Mouse (Mus musculus) heart, embryonic 14.5 days (tissue): ENCODE measurements around the gene Dcaf6. TPM values are rescaled to one million over a fixed set of nuclear protein-coding genes. Genes with fewer than 3 reads are reported as not detected.

Source experiments
- ATAC-seq: fragments of 200-750 bp; cut with Nextera tagmentation; 2 replicates; pipeline ENCODE4 v1.8.0; 2017; ENCODE audit warnings: low read depth, moderate TSS enrichment; ENCODE audit not compliant: insufficient number of reproducible peaks, insufficient read depth, low FRiP score
- H3K27ac ChIP-seq, 2 experiments: fragments of 200-500 bp in 1 of 2; fragments of 300-500 bp in 1 of 2; sonication (generic) in 1 of 2; replicated peaks in 1 of 2; 2 replicates each; pipeline ENCODE4 v1.5.1; 2012 to 2014; ENCODE audit warnings: low read depth in 2 of 2, low read length in 2 of 2, control low read depth in 1 of 2, mild to moderate bottlenecking in 1 of 2, mixed read lengths in 1 of 2; ENCODE audit not compliant: control insufficient read depth in 1 of 2, insufficient read depth in 1 of 2
- H3K27me3 ChIP-seq: fragments of 300-500 bp; sonication (generic); 2 replicates; pipeline ENCODE4 v1.6.1; 2014; ENCODE audit warnings: mild to moderate bottlenecking, low read length, control low read depth; ENCODE audit not compliant: control insufficient read depth, insufficient read depth
- H3K36me3 ChIP-seq: fragments of 300-500 bp; sonication (generic); 2 replicates; pipeline ENCODE4 v1.6.1; 2014; ENCODE audit warnings: mild to moderate bottlenecking, control low read depth, low read length, mixed read lengths; ENCODE audit not compliant: control insufficient read depth, insufficient read depth
- H3K4me1 ChIP-seq, 2 experiments: fragments of 200-500 bp in 1 of 2; fragments of 300-500 bp in 1 of 2; sonication (generic) in 1 of 2; 2 replicates each; pipeline ENCODE4 v1.6.1; 2012 to 2014; ENCODE audit warnings: low read length in 2 of 2, control low read depth in 1 of 2, mixed read lengths in 1 of 2; ENCODE audit not compliant: control insufficient read depth in 2 of 2, insufficient read depth in 2 of 2
- H3K4me2 ChIP-seq: fragments of 300-500 bp; sonication (generic); 2 replicates; pipeline ENCODE4 v1.6.1; 2014; ENCODE audit warnings: mild to moderate bottlenecking, low read length
- H3K4me3 ChIP-seq, 2 experiments: fragments of 200-500 bp in 1 of 2; fragments of 300-500 bp in 1 of 2; sonication (generic) in 1 of 2; 2 replicates each; pipeline ENCODE4 v1.5.1; 2012 to 2014; ENCODE audit warnings: low read length in 2 of 2, mild to moderate bottlenecking in 2 of 2, control low read depth in 1 of 2, low read depth in 1 of 2, moderate library complexity in 1 of 2; ENCODE audit not compliant: control insufficient read depth in 1 of 2, insufficient read depth in 1 of 2
- H3K9ac ChIP-seq: fragments of 300-500 bp; sonication (generic); 2 replicates; pipeline ENCODE4 v1.6.1; 2014; ENCODE audit warnings: mild to moderate bottlenecking, low read length
- H3K9me3 ChIP-seq: fragments of 300-500 bp; sonication (generic); 2 replicates; pipeline ENCODE4 v1.6.1; 2016; ENCODE audit warnings: low read length, control low read depth; ENCODE audit not compliant: control insufficient read depth
- WGBS: fragments of 180-500 bp; shearing (Covaris S2); extraction: QIAGEN DNeasy Blood & Tissue Kit; methylation state at CpG from one replicate; pipeline ENCODE4 v1.1.7; 2014; 5-methylcytosine and 5-hydroxymethylcytosine counted together
- polyA plus RNA-seq: library from polyadenylated mRNA; unstranded; fragments of >200 nt; fragmentation: Nextera tagmentation; extraction: Ambion mirVana; gene quantifications from 2 replicates; pipeline ENCODE4 v1.2.1, GENCODE M21; 2014

Dcaf6 gene
- polyA plus RNA-seq, 1 experiment from 2014 or later = 24.7 TPM

DNA sequence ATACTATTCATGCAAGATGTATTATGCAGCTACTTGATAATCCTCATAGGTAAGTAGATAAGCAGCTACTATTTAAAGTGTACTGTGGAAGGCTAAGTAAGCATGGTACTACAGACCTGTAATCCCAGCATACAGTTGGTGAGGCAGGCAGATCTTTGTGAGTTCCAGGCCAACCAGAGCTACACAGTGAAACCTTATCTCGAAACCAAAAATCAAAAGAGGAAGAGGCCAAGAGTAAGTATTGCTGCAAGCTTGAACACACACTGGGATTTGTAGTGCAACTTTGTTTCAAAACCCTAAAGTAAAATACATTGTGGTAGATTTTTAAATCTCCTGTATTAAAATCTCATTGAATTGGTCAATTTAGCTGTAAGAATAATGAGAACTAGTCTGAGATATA, 11.2 kb upstream of the Dcaf6 start:
- no peak for ATAC-seq
- 64% methylated on average over 1 of the region's 1 CpGs for WGBS
- no peaks in the 10 kb centered on the region for H3K9me3 ChIP-seq
- no peak overlapping the region for H3K4me2 ChIP-seq
- H3K9ac ChIP-seq = no peak overlapping the region
- no peak overlapping the region for H3K4me3 ChIP-seq
- H3K4me1 ChIP-seq = peaks cover 0 to 11% of the 10 kb centered on the region in 2 experiments; a peak in 1 of 4 replicates
- H3K36me3 ChIP-seq = no peaks in the 10 kb centered on the region
- H3K27me3 ChIP-seq = no peaks in the 10 kb centered on the region
- no peak overlapping the region for H3K27ac ChIP-seq

DNA sequence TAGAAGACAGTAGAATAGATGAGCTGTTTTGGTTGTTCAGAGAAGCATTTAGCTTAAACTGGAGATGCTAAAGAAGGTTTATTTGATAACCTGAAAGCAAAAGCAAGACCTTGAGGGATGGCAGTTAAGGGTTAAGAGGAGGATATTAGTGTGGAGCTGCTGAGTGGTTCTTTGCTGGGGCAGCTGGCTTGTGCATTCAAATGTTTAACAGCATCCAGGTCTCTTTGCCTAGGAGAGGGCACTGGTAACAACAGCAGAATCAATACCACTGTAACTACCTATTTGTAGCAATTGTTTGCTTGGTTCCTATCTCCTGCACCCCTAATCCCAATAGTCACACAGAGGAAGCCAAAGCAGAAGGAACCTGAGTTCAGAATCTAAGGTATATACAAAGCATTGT, 9.4 kb upstream of the Dcaf6 start:
- Histone ChIP-seq H3K4me1 (peaks cover 0 to 11% of the 10 kb centered on the region in 2 experiments; a peak in 1 of 4 replicates), H3K9me3 (no peaks in the 10 kb centered on the region), H3K36me3 (no peaks in the 10 kb centered on the region), H3K9ac (no peak overlapping the region), H3K4me3 (no peak overlapping the region), H3K27me3 (no peaks in the 10 kb centered on the region), H3K4me2 (no peak overlapping the region), H3K27ac (no peak overlapping the region)
- no peak for ATAC-seq

DNA sequence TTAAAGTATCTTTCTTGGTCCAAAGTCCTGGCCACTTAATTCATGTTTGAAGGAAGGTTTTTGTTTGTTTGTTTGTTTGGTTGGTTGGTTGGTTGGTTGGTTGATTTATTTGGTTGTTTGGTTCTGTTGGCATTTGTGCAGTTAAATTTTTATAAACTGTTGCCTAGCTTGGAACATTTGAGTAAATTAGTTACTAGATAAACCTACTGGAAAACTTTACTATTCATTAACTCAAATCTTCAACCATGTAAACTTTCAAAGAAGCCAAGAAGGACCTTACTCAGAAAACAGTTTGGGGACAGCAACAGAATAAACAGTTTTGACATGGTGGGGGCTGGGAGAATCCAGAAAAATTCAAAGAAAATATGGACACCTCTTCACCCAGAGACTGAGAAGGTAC, 8.7 kb upstream of the Dcaf6 start:
- H3K27me3 ChIP-seq = no peaks in the 10 kb centered on the region
- ATAC-seq = no peak
- peaks cover 0 to 11% of the 10 kb centered on the region in 2 experiments; a peak in 1 of 4 replicates for H3K4me1 ChIP-seq
- H3K4me2 ChIP-seq = no peak overlapping the region
- H3K27ac ChIP-seq = no peak overlapping the region
- no peak overlapping the region for H3K9ac ChIP-seq
- H3K36me3 ChIP-seq = no peaks in the 10 kb centered on the region
- H3K9me3 ChIP-seq = no peaks in the 10 kb centered on the region
- no peak overlapping the region for H3K4me3 ChIP-seq

DNA sequence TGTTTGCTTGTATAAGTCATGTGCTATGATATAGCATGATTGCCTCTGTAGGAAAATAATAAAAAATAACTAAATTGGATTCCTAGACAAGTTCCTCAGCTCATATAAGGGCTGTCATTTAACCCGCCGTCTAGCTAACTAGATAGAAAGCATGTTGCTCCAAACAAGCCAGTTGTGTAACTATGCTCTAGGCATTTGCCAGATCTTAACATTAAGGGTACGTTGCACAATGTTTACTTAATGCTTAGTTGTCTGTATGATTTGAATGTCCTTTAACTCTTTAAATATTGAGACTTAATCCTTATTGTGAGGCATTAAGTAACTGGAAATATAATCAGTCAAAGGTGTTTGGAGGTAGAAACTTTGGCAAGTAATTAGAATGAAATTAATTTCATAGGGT, 4.3 kb upstream of the Dcaf6 start:
- H3K36me3 ChIP-seq = no peaks in the 10 kb centered on the region
- no peaks in the 10 kb centered on the region for H3K9me3 ChIP-seq
- no peak for ATAC-seq
- no peak overlapping the region for H3K27ac ChIP-seq
- H3K9ac ChIP-seq = no peak overlapping the region
- WGBS = 94% methylated on average over 3 of the region's 3 CpGs
- H3K27me3 ChIP-seq = no peaks in the 10 kb centered on the region
- H3K4me2 ChIP-seq = no peak overlapping the region
- peaks cover 2% of the 10 kb centered on the region in 2 experiments; a peak in 3 of 4 replicates for H3K4me1 ChIP-seq
- H3K4me3 ChIP-seq = no peak overlapping the region

DNA sequence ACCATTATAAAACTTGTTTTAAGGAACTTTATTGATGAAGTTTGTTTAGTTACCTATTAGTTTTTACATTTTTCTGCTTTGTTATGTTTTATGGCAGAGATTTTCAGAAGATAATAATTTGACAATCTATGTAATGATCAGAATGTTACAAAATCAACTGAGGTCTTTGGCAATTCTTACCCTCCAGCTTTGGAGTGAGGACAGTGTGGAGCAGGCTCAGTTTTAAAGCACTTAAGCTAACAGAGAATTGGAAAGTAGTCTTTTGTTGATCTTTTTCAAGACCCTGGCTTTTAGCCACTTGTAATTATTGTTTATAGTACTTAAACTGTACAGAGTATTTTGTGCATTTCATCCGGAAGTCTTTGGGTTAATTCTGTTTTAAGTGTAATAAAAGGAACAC, 2.6 kb upstream of the Dcaf6 start:
- 88% methylated on average over 1 of the region's 1 CpGs for WGBS
- peak overlapping the region; percentile 67 for H3K4me2 ChIP-seq
- no peak overlapping the region for H3K4me3 ChIP-seq
- H3K27ac ChIP-seq = no peak overlapping the region
- ATAC-seq = no peak
- no peaks in the 10 kb centered on the region for H3K36me3 ChIP-seq
- peaks cover 2 to 5% of the 10 kb centered on the region in 2 experiments; a peak in 3 of 4 replicates for H3K4me1 ChIP-seq
- no peak overlapping the region for H3K9ac ChIP-seq
- H3K9me3 ChIP-seq = no peaks in the 10 kb centered on the region
- H3K27me3 ChIP-seq = no peaks in the 10 kb centered on the region

DNA sequence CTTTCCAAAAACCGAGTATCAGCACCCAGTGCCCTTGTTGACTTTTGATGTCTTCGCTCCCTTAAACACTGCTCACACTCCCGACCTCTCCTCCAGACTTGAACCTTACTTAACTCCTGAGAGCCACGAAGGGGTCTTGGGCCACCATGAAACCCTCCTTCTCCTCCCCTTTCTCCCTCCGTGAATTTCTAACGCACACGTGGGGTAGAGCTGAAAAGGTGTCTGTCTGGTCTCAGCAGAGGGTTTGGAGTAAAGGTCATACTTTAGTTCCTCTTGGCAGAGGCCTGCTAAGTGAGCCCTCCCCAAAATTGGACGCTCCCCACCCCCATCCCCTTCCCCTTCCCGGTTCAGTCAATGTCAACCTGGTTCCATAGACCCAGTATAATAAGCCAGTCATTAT, 1.4 kb upstream of the Dcaf6 start:
- WGBS = 2% methylated on average over 9 of the region's 9 CpGs
- ATAC-seq = no peak
- H3K4me2 ChIP-seq = peak overlapping the region; percentile 67

DNA sequence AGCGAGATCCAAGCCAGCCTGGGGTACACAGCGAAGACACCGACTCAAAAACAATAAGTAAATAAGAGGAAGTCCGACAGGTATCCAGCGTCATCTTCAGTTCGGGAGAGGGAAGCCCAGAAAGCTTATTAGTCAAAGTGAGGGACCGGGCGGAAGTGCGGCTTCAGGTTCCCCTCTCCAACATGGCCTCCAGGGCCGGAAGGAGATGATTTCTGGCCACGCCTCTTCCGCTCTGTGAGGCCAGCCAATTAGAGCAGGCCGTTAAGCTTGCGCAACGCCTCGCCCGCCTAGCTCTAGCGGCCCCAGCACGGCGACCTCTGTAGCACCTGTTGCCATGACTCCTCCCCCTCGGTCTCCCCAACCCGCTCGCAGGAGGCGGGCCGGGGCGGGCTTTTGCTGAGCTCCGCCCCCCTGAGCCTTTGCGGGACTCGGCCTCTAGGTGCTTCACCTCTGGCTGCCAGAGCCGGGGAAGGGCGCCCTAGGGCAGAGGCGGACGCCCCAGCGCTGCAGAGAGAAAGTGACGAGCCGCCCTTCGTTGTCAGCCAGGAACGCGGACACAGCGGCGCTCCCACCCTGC, 614 bp upstream of the Dcaf6 start:
- ATAC-seq = peak; percentile 97
- WGBS = under 1% methylated on average over 40 of the region's 41 CpGs
- peak overlapping the region; percentile 99 for H3K27ac ChIP-seq

More for the DNA sequence above, 1.4 kb upstream of the Dcaf6 start:
- Histone ChIP-seq H3K27ac (peak overlapping the region; percentile 83 to 89), H3K27me3 (no peaks in the 10 kb centered on the region), H3K9ac (peak overlapping the region; percentile 77), H3K36me3 (no peaks in the 10 kb centered on the region), H3K9me3 (no peaks in the 10 kb centered on the region), H3K4me3 (peak overlapping the region; percentile 61 to 97), H3K4me1 (peaks cover 2 to 5% of the 10 kb centered on the region in 2 experiments; a peak in 3 of 4 replicates)

More for the DNA sequence above, 614 bp upstream of the Dcaf6 start:
- Histone ChIP-seq H3K4me2 (peak overlapping the region; percentile 69), H3K4me1 (peaks cover 2 to 5% of the 10 kb centered on the region in 2 experiments; a peak in 3 of 4 replicates), H3K9ac (peak overlapping the region; percentile 90), H3K27me3 (no peaks in the 10 kb centered on the region), H3K4me3 (peak overlapping the region; percentile 94 to 97), H3K9me3 (no peaks in the 10 kb centered on the region), H3K36me3 (no peaks in the 10 kb centered on the region)
